Mouse (Mus musculus): Measurements from ENCODE around the gene Eps8. TPM values are rescaled to one million over a fixed set of nuclear protein-coding genes. Genes with fewer than 3 reads are reported as not detected.

The Eps8 gene
- polyA plus RNA-seq, 1 experiment from 2014 or later: 61.3 TPM

DNA sequence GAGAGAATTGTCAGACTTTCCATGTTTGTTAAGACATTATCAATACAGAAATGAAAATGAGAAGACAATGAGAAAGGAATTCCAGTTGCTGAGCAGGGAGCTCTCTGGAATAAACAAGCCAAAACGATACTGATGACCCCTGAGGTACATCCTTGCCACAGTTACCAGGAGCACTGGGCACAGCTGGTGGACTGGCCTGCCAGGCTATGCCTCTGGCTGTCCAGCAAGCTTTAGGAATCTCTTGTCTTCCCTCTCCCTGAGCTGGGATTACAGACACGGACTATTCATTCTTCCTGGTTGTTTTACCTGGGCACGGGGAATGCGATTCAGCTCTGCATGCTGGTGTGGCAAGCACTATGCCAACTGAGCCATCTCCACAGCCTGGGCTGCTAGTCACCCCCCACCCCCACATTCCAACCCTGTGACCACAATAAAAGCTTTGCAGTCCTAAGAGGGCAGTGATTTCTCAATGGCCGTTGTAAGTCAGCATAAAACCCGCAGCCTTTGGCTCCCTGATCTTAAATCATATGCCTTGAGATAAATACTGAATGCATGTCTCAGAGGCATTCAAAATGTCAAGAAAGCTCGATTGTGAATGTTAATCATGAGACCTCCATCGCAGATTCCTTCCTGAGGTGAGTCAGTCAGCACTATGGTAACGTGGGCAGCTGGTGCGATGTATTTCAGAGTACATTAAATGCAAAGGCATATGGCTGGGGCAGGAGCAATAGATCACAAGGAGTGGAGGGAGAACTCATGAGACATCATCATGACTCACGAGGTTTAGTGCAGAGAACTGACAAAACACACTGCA, 134.9 kb downstream of the Eps8 start:
- Histone ChIP-seq H3K9me3 (ENCODE audit: control insufficient read depth, low read length) (no peaks in the 10 kb centered on the region), H3K4me1 (replicated peaks; ENCODE audit: control insufficient read depth, insufficient read depth, low read length) (no peaks in the 10 kb centered on the region), H3K27ac (ENCODE audit: low read depth) (no peak overlapping the region), H3K9ac (ENCODE audit: low read length) (no peak overlapping the region), H3K36me3 (ENCODE audit: control insufficient read depth, insufficient read depth, low read length) (peaks cover 4% of the 10 kb centered on the region; the same call in 1 of the 2 replicates), H3K4me3 (ENCODE audit: low read depth, low read length) (no peak overlapping the region), H3K4me2 (ENCODE audit: low read length) (no peak overlapping the region), H3K27me3 (replicated peaks; ENCODE audit: control insufficient read depth, insufficient read depth, low read length) (no peaks in the 10 kb centered on the region)
- ATAC-seq (replicated peaks; ENCODE audit: low FRiP score, low TSS enrichment, low read depth) (0 out of 2 replicates have a peak, but pooled peaks have one; percentile 47), DNase-seq (ENCODE audit: low spot score) (no peak)
- 59% methylated on average over 11 of the region's 11 CpGs for WGBS

DNA sequence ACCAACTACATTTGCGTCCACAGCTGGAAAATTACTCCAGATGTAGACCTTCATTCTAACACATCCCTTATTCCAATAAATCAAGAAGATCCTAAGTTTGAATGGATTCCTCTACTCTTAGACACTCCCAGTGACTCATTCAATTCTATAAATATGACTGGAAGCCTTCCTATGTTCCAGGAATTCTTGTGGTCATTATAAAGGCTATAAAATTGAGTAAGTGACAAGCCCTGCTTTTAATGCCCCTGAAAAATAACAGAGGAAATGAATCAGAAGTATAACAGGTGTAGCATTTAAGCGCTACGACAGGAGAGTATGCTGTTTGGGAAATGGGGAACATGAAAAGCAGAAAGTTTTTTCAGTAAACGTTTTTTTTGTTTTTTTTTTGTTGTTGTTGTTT, 139.8 kb downstream of the Eps8 start:
- no peak overlapping the region for H3K9ac ChIP-seq (ENCODE audit: low read length)
- peaks cover 4% of the 10 kb centered on the region; the same call in 1 of the 2 replicates for H3K36me3 ChIP-seq (ENCODE audit: control insufficient read depth, insufficient read depth, low read length)
- no peaks in the 10 kb centered on the region for H3K4me1 ChIP-seq (replicated peaks; ENCODE audit: control insufficient read depth, insufficient read depth, low read length)
- no peak overlapping the region for H3K4me2 ChIP-seq (ENCODE audit: low read length)
- no peak overlapping the region for H3K4me3 ChIP-seq (ENCODE audit: low read depth, low read length)
- no peaks in the 10 kb centered on the region for H3K9me3 ChIP-seq (ENCODE audit: control insufficient read depth, low read length)
- DNase-seq (ENCODE audit: low spot score) (no peak), ATAC-seq (replicated peaks; ENCODE audit: low FRiP score, low TSS enrichment, low read depth) (no peak)
- no peaks in the 10 kb centered on the region for H3K27me3 ChIP-seq (replicated peaks; ENCODE audit: control insufficient read depth, insufficient read depth, low read length)
- no peak overlapping the region for H3K27ac ChIP-seq (ENCODE audit: low read depth)
- 78% methylated on average over 4 of the region's 4 CpGs for WGBS

DNA sequence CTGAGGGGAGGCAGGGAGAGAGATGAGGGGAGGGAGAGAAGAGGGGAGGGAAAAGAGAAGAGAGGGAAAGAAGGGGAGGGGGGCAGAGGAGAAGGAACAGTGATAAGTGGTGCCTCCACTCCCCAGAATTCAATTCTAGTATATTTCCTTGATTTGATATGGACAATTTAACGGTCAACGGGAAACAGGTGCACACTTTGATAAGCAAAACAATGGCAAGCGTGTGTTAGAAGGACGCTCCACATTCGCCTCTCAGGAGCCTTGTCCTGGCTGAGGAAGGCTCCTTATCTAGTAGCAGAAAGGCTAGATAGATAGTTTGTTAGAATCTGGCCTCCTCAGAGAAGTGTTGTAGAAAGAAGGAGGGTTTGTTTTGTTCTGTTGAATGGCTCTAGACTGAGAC, 141.9 kb downstream of the Eps8 start:
- Histone ChIP-seq H3K4me3 (ENCODE audit: low read depth, low read length) (no peak overlapping the region), H3K9ac (ENCODE audit: low read length) (no peak overlapping the region), H3K9me3 (ENCODE audit: control insufficient read depth, low read length) (no peaks in the 10 kb centered on the region), H3K27ac (ENCODE audit: low read depth) (no peak overlapping the region), H3K4me1 (replicated peaks; ENCODE audit: control insufficient read depth, insufficient read depth, low read length) (no peaks in the 10 kb centered on the region), H3K36me3 (ENCODE audit: control insufficient read depth, insufficient read depth, low read length) (peaks cover 9% of the 10 kb centered on the region; the same call in 1 of the 2 replicates), H3K27me3 (replicated peaks; ENCODE audit: control insufficient read depth, insufficient read depth, low read length) (no peaks in the 10 kb centered on the region), H3K4me2 (ENCODE audit: low read length) (no peak overlapping the region)
- WGBS: 71% methylated on average over 5 of the region's 5 CpGs
- ATAC-seq (replicated peaks; ENCODE audit: low FRiP score, low TSS enrichment, low read depth) (no peak), DNase-seq (ENCODE audit: low spot score) (no peak)

DNA sequence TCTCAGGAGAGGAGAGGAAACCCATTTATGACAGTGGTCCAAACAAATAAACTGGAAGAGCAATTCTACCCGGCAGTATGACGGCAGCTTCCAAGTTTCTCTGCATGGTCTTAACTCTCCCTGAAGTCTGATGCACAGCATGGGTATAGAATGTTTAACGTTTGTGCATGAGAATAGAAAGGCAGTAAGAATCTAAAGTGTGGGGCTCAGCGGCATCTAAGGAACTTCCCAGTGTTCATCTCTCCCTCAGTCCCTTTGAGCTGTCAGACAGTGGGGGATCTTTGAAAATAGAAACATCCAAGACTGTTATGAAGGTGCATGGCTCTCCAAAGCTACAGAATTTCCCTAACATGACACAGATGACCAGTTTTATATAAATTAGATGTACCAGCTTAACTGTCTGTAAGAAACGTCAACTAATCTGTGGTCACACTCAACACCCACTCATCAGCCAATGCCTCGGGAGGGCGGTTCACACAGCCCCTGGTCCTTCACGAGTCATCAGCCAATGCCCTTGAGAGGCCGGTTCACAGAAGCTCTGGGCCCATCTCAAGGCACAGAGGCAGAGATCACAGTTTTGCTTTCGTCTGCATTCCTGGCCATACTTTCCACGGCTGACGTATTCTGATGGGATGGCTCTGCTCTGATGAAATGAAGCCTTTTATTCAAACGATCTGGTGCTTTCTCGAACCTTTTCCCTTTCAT, 145.2 kb downstream of the Eps8 start:
- ATAC-seq (replicated peaks; ENCODE audit: low FRiP score, low TSS enrichment, low read depth): no peak
- 80% methylated on average over 14 of the region's 14 CpGs for WGBS
- H3K27ac ChIP-seq (ENCODE audit: low read depth): no peak overlapping the region

DNA sequence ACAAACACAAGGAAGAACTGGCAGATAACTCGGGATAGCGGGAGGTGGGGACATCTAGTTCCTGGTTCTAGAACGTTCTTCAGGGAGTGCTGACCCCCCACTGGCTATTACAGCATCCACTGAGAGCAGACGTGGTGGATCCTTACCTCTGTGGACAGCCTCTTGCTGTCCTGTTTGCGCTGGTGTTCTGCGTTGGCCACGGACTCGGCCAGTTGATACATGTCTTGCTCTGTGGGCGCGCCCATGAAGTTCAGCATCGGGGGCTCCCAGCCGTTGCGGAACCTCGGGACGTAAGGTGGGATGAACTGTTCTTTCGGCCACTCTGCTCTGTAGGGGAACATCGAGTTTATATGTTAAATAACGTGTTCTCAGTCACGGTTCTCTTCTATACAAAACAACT, 145.7 kb downstream of the Eps8 start:
- Histone ChIP-seq H3K27ac (ENCODE audit: low read depth) (no peak overlapping the region), H3K4me3 (ENCODE audit: low read depth, low read length) (no peak overlapping the region), H3K36me3 (ENCODE audit: control insufficient read depth, insufficient read depth, low read length) (0 out of 2 replicates have a peak, but pooled peaks cover 5% of the 10 kb centered on the region), H3K9me3 (ENCODE audit: control insufficient read depth, low read length) (no peaks in the 10 kb centered on the region), H3K27me3 (replicated peaks; ENCODE audit: control insufficient read depth, insufficient read depth, low read length) (no peaks in the 10 kb centered on the region), H3K4me2 (ENCODE audit: low read length) (no peak overlapping the region), H3K4me1 (replicated peaks; ENCODE audit: control insufficient read depth, insufficient read depth, low read length) (no peaks in the 10 kb centered on the region), H3K9ac (ENCODE audit: low read length) (no peak overlapping the region)
- DNase-seq (ENCODE audit: low spot score): no peak
- no peak for ATAC-seq (replicated peaks; ENCODE audit: low FRiP score, low TSS enrichment, low read depth)
- WGBS: 93% methylated on average over 19 of the region's 19 CpGs

More for the DNA sequence above, 145.2 kb downstream of the Eps8 start:
- 0 out of 2 replicates have a peak, but pooled peaks cover 5% of the 10 kb centered on the region for H3K36me3 ChIP-seq (ENCODE audit: control insufficient read depth, insufficient read depth, low read length)
- no peaks in the 10 kb centered on the region for H3K27me3 ChIP-seq (replicated peaks; ENCODE audit: control insufficient read depth, insufficient read depth, low read length)
- H3K4me2 ChIP-seq (ENCODE audit: low read length): no peak overlapping the region
- no peak overlapping the region for H3K4me3 ChIP-seq (ENCODE audit: low read depth, low read length)
- H3K9me3 ChIP-seq (ENCODE audit: control insufficient read depth, low read length): no peaks in the 10 kb centered on the region
- no peak for DNase-seq (ENCODE audit: low spot score)
- no peak overlapping the region for H3K9ac ChIP-seq (ENCODE audit: low read length)
- H3K4me1 ChIP-seq (replicated peaks; ENCODE audit: control insufficient read depth, insufficient read depth, low read length): no peaks in the 10 kb centered on the region

DNA sequence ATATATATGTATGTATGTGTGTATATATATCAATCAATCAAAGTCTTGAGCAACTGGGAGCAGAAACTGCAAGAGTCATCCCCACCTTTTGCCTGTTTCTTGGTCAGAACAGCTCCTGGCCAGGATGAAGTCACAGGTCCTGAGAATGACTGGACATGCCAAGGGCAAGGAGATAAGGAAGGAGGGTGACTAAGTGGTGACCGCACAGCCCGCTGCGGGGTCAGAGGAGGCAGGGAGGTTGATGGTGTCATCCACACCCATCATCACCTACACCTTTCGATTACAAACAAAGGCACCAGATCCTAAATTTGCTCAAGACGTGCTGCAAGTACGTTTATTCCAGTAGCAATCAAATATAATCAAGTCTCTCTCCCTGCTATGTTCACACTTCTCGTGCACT, 148.1 kb downstream of the Eps8 start:
- DNase-seq (ENCODE audit: low spot score) (no peak), ATAC-seq (replicated peaks; ENCODE audit: low FRiP score, low TSS enrichment, low read depth) (no peak)
- no peak overlapping the region for H3K9ac ChIP-seq (ENCODE audit: low read length)
- WGBS: 86% methylated on average over 7 of the region's 7 CpGs
- no peaks in the 10 kb centered on the region for H3K9me3 ChIP-seq (ENCODE audit: control insufficient read depth, low read length)
- no peak overlapping the region for H3K4me3 ChIP-seq (ENCODE audit: low read depth, low read length)
- H3K27ac ChIP-seq (ENCODE audit: low read depth): no peak overlapping the region
- H3K27me3 ChIP-seq (replicated peaks; ENCODE audit: control insufficient read depth, insufficient read depth, low read length): no peaks in the 10 kb centered on the region
- H3K36me3 ChIP-seq (ENCODE audit: control insufficient read depth, insufficient read depth, low read length): 0 out of 2 replicates have a peak, but pooled peaks cover 5% of the 10 kb centered on the region
- no peaks in the 10 kb centered on the region for H3K4me1 ChIP-seq (replicated peaks; ENCODE audit: control insufficient read depth, insufficient read depth, low read length)
- H3K4me2 ChIP-seq (ENCODE audit: low read length): no peak overlapping the region

DNA sequence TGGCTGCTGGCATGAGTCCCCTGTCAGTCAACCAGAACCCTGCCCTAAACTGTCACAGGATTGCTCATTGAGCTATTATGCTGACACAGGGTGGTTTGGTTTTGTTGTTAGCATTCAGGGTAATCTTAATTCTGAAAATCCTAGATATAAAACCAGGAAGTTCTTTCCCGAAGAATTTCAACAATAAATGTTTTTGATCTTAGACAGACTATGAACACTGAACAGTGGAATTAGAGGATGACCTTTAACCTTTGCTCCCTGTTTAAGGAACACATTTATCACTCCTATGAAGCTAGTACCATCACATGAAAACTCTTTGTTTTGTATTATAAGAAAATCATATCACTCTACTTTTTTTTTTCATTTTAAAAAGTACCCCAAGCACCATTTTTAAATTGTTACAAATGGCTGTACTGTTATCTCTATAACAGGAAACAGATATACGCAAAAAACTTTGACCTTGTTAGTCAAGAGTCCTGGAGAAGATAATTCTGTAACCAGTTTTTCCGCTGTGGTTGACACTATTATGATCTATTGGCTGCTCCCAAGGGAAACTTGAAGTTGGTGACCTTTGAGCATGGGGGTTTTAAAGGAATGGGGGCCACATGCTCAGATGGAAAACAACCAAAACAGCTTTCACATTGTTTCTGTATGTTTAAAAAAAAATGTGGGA, 149.0 kb downstream of the Eps8 start:
- no peaks in the 10 kb centered on the region for H3K9me3 ChIP-seq (ENCODE audit: control insufficient read depth, low read length)
- no peaks in the 10 kb centered on the region for H3K4me1 ChIP-seq (replicated peaks; ENCODE audit: control insufficient read depth, insufficient read depth, low read length)
- H3K36me3 ChIP-seq (ENCODE audit: control insufficient read depth, insufficient read depth, low read length): 0 out of 2 replicates have a peak, but pooled peaks cover 5% of the 10 kb centered on the region
- ATAC-seq (replicated peaks; ENCODE audit: low FRiP score, low TSS enrichment, low read depth): no peak
- no peak overlapping the region for H3K9ac ChIP-seq (ENCODE audit: low read length)
- DNase-seq (ENCODE audit: low spot score): no peak
- 61% methylated on average over 3 of the region's 3 CpGs for WGBS
- H3K4me3 ChIP-seq (ENCODE audit: low read depth, low read length): no peak overlapping the region
- no peak overlapping the region for H3K27ac ChIP-seq (ENCODE audit: low read depth)
- H3K4me2 ChIP-seq (ENCODE audit: low read length): no peak overlapping the region
- H3K27me3 ChIP-seq (replicated peaks; ENCODE audit: control insufficient read depth, insufficient read depth, low read length): no peaks in the 10 kb centered on the region

DNA sequence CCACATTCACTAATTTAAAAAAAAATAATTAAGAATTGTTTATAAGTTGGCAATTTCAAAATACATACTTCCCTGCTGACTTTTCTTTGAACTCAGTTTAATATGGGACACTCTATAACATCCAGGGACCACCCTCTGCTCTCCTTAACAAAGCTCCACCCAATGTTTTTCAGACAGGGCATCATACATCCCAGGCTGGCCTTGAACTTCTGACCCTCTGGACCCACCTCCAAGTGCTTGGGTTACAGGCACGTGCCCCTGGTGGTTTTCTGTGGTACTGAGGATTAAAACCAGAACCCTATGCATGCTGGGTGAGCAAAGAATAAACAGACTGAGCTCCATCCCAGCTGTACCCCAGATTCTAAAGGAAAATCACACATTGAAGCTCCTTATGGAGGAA, 150.6 kb downstream of the Eps8 start:
- Histone ChIP-seq H3K4me1 (replicated peaks; ENCODE audit: control insufficient read depth, insufficient read depth, low read length) (no peaks in the 10 kb centered on the region), H3K4me2 (ENCODE audit: low read length) (no peak overlapping the region), H3K36me3 (ENCODE audit: control insufficient read depth, insufficient read depth, low read length) (0 out of 2 replicates have a peak, but pooled peaks cover 4% of the 10 kb centered on the region), H3K4me3 (ENCODE audit: low read depth, low read length) (no peak overlapping the region), H3K9me3 (ENCODE audit: control insufficient read depth, low read length) (no peaks in the 10 kb centered on the region), H3K9ac (ENCODE audit: low read length) (no peak overlapping the region), H3K27me3 (replicated peaks; ENCODE audit: control insufficient read depth, insufficient read depth, low read length) (no peaks in the 10 kb centered on the region), H3K27ac (ENCODE audit: low read depth) (no peak overlapping the region)
- 42% methylated on average over 1 of the region's 1 CpGs for WGBS
- no peak for ATAC-seq (replicated peaks; ENCODE audit: low FRiP score, low TSS enrichment, low read depth)
- no peak for DNase-seq (ENCODE audit: low spot score)

All from intestine, embryonic 14.5 days (tissue).